Mouse (Mus musculus) olfactory bulb, adult 2 months (tissue): ENCODE measurements around the gene Sgms1.

ENCODE experiments used
- CTCF ChIP-seq: fragments of 200-500 bp; IDR thresholded peaks from 2 replicates; pipeline ENCODE4 v1.5.1; 2012; ENCODE audit warnings: low read depth, mild to moderate bottlenecking, low read length, moderate library complexity; ENCODE audit not compliant: insufficient read depth
- POLR2A ChIP-seq: fragments of 200-500 bp; IDR thresholded peaks from 2 replicates; pipeline ENCODE4 v1.6.1; 2012; ENCODE audit warnings: mild to moderate bottlenecking, low read depth, low read length, moderate library complexity; ENCODE audit not compliant: insufficient read depth

DNA sequence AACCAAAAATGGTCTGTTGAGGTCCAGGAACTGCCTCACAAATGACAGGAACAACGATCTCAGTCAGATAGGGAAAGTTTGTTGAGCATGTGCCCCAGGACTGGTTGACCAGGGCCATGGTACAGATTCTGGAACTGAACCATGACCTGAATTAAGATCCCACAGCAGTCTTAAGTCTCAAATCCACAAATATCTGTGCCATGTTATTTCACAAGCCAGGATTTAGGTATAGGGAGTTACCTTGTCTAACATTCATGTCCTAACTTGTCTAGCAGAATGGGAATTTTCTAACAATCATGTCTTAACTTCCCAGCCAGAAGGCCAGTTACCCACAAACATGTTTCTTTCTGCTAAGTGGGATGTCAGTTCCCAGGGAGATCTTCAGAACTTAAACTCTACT lies 300.9 kb downstream of the Sgms1 start:
- TF ChIP-seq CTCF (no peak), POLR2A (no peak)
